Mouse (Mus musculus) layer of hippocampus, postnatal 14 days (tissue): ENCODE measurements at regions not wholly inside any gene's neighbourhood (a gene's known extent, or its start where the extent isn't known, plus 50 kb on each side); places are given as distances from the start of the nearest gene placed in this dataset.
A peak's percentile ranks its signal among the peaks of the same experiment; 100 is the strongest.

Experiments used
- DNase-seq, 2 experiments: peaks; one replicate each; pipeline ENCODE4 v3.0.0; 2021 to 2022; ENCODE audit warnings: low spot score in 2 of 2, mixed read lengths in 1 of 2

GRCm38 (mm10) chr14:82998135-82998534 is 1445.2 kb upstream of the Pcdh17 start:
- no peak for DNase-seq

DNA sequence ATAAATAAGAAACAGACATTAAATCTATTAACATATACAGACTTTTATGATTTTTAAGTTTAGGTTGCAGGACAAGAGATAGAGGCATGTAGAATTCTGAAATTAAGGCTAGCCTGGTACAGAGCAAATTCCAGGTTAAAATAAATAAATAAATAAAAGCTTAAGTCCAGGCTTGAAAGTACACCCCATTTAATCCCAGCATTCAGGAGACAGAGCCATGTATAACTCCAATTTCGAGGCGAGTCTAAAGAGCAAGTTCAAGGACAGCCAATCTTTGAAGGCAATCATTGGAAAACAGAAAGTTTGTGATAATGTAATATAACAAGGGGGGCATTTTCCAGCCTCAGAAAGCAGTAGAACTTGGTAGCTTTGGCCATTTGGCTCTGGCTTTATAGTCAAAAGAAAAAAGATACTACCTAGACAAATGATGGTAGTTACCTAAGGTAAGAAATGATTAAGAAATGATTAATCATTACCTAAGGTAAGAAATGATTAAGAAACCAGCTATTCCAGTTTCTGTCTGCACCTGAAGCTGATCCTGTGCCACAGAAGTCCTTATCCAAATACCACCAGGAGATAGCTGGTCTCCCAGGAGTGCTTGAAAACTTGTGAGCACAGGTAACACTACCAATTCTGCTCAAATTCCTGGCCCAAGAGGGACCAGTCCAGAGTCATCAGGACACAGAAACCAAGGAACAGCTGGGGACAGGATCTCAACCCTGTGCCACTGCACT is 1441.0 kb upstream of the Pcdh17 start:
- DNase-seq = no peak

DNA sequence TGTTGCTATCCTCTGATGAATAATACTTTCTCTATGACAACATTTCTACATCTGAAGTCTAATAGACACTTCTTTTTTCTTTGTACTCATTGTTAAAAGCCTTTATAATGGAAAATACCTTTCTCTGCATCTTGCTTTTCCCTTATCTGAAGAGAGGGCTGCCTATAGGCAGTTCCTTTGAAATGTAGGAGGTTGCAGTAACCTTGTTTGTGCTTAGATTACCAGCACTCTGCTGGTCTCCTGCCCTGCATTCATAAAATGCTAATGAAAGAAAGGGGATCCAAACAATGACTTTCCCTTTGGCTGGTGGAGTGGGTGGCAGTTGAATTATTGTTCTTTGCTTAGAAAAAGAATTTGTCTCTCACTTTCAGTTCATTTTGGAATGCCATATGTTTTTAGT is 1434.8 kb upstream of the Pcdh17 start:
- DNase-seq = no peak

GRCm38 (mm10) chr14:83021886-83022285 is 1421.5 kb upstream of the Pcdh17 start:
- DNase-seq = peak in 1 of 2 experiments; percentile 12
